Mouse (Mus musculus): ENCODE results near the gene Gm20388.
"Not testable (repeated sequence)": the region's sequence is repeated elsewhere in the genome, so short reads cannot be mapped to it uniquely, and the experiment has no call there.

The Gm20388 gene

GRCm38 (mm10) chr8:123978166-123978838 lies 4067.7 kb downstream of the Gm20388 start:
- DNase-seq (ENCODE audit: low spot score) = no peak

DNA sequence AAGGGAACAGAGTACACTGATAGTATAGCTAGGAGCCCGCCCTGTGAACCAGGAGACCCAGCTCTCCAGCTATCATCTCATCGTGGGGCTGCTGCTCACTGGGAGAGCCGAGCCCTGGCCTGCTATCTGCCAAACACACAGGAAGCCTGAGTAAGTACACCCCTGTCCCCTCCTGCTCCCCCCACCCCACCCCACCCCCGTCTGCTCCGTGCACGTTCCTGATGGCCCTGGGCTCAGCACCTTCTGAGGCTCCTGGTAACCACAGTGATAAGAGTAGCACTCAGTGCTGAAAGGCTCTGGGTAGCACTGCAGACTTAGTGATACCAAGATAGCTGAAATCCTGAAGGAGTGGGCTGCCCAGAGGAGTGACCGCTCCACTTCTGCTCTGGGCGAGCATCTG lies 4068.3 kb downstream of the Gm20388 start:
- DNase-seq (ENCODE audit: low spot score) = no peak

GRCm38 (mm10) chr8:123980239-123980638 lies 4069.6 kb downstream of the Gm20388 start:
- DNase-seq (ENCODE audit: low spot score) = no peak

DNA sequence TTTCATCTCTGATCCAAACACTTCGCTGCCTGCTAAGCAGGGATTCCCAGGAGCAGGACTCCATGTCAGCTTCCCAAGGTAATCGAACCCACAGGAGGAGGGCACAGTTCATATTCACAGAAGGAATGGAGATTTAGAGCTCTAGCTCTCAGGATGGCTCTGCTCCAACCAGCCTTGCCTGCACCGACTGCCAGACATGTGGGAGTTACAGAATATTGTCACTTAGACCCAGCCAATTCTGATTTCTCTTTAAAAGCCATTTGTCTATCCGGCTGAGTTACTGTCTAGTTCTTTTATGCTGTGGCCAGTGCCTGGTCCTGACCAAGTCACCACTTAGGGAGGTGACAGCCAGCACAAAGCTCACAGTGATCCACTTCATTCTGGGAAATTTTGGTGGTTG lies 4071.0 kb downstream of the Gm20388 start:
- no peak for DNase-seq (ENCODE audit: low spot score)

GRCm38 (mm10) chr8:123982291-123982793 lies 4071.7 kb downstream of the Gm20388 start:
- DNase-seq (ENCODE audit: low spot score) = no peak

- DNase-seq (ENCODE audit: low spot score) = peak; percentile 82
These were observed 4072.3 kb downstream of the Gm20388 start, which contains the start of gene Abcb10 for GRCm38 (mm10) chr8:123982826-123983400. Abcb10 (minus strand) TSS chr8:123983122.

DNA sequence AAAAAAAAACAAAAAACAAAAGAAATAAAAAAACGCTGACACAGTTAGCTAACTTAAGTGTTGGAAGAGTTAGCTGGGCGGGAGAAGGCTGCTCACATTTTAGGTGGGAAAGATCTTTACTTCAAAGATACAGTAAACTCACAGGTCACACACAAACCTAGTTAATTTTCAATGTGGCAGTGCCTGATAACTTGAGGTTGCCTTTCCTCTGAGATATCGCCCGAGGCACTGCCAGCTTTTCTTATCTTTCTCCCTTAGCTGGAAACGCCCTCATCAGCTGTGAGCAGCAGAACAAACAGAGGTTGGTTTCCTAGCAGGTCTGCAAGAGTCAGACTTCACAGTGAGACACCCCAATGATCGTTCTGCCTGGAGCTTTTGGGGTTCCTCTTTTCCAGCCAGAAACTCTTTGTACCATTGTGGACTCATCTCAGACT lies 4078.0 kb downstream of the Gm20388 start:
- no peak for DNase-seq (ENCODE audit: low spot score)

DNA sequence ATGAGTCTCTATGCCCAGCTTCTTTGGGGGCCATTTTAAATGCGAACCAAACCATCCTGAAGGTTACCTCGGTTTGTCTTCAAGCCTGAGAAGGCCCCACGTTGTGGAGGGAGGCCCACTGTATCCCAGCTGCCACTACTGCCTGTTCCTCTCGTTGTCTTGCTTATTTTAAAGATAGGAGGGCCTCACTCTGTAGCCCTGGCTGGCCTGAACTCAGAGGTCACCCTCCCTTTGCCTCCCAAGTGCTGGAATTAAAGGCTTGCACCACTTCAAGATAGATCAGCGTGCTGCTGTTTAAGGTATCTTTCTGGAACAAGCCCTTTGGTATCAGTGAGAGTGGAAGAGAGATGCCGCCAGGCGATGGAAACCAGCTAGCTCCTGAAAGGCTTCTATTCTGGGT lies 4078.5 kb downstream of the Gm20388 start:
- no peak for DNase-seq (ENCODE audit: low spot score)

GRCm38 (mm10) chr8:123990277-123991049 lies 4079.8 kb downstream of the Gm20388 start:
- no peak for DNase-seq (ENCODE audit: low spot score)

DNA sequence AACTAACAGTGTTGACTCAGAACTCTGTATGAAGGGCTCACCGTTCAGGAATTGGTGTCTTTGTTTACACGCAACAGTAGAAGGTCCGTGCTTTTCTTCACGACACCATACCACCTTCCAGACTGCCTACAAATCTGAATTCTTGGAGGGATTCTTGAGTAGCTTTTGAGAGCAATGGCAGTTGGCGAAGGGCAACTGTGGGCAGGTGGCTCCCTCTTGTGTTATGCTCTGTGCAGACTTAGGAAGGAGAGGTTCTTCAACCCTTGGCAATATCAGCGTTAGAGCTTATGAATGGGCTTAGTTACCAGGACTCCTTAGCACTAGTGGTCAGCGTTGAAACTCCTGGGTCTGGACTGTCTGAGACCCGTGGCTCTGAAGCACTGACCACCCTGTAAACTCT lies 4081.9 kb downstream of the Gm20388 start:
- DNase-seq (ENCODE audit: low spot score) = no peak

DNA sequence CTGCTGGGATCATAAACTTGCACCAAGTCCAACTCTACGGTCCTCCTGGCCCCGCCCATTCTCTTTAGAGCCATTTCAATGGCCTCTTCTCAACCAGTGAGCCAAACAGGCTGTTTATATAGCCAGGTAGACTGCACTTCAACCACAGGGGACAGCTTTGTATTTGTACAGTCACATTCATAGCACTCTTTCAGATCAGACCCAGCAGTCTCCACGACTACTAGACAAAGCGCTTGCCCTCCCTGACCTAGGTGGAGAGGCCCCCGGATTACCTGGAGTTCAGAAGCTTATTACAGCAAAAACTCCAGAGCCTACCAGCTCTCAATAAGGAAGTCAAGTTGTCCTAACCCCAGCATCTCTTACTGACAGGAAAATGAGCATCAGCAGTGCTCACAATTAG lies 4083.0 kb downstream of the Gm20388 start:
- DNase-seq (ENCODE audit: low spot score) = no peak

DNA sequence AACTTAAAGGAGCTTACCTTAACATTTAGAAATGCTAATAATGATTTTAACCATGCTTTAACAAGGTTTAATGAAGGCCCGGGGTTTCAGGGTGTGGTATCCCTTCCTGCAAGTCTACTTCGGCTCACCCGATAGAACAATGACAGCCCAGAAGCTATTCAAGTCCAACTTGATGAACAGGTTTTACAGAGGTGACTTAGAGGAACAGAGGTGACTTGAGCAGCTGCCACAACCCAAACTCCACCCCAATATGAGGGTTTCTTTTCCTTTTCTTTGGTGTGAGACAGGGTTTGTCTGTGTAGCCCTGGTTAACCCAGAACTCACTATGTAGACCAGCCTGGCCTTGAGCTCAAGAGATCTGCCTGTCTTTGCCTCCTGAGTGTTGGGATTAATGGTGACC lies 4083.4 kb downstream of the Gm20388 start:
- no peak for DNase-seq (ENCODE audit: low spot score)

GRCm38 (mm10) chr8:123999568-123999967 lies 4088.9 kb downstream of the Gm20388 start:
- no peak for DNase-seq (ENCODE audit: low spot score)

DNA sequence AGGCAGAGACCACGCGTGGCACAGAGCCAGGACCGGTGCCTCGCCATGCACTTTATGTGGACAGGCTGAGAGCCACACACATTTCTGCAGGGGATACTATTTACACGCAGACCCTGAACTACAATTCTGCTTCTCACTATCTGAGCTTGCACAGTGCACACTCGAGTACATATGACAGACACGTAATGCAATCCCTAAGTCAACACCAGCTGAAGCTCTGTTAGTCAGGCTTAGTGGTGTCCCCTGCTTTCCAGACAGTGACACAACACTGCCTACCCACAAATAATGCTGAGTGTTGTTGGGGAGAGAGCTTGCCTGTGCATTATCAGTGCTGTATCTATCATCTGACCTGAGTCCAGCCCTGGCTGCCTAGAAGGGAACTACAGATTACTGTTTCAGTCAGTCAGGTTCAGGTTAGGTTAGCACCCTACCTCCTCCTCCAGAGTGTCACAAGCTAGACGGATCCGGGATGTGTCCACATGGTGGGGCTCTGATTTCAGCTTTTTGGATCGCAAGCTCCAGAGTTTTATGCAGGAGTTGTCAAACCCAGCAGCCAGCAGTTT lies 4092.0 kb downstream of the Gm20388 start:
- DNase-seq (ENCODE audit: low spot score) = no peak

GRCm38 (mm10) chr8:124007829-124008228 lies 4097.2 kb downstream of the Gm20388 start:
- no peak for DNase-seq (ENCODE audit: low spot score)

GRCm38 (mm10) chr8:124011580-124011979 lies 4100.9 kb downstream of the Gm20388 start:
- no peak for DNase-seq (ENCODE audit: low spot score)

DNA sequence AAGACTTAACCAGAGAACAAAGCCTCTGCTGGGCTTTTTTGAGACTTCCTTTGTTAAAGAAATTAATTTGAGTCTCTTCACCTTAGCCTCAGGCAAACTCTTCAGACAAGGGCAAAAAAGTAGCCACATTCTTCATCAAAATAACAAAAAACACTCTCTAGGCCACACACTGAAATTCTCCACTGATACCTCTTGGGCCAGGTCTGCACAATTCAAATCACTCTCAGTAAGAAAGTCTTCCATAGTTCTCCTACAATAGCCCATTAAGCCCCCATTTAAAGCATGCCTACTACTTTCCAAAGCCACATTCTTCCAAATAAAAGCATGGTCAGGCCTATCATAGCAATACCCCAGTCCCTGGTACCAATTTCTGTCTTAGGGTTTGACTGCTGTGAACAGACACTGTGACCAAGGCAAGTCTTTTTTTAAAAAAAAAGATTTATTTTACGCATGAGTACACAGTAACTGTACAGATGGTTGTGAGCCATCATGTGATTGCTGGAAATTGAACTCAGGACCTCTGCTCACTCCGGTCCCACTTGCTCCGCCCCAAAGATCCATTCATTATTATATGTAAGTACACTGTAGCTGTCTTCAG lies 4101.4 kb downstream of the Gm20388 start:
- DNase-seq (ENCODE audit: low spot score) = no peak

GRCm38 (mm10) chr8:124014299-124014698 lies 4103.7 kb downstream of the Gm20388 start:
- DNase-seq (ENCODE audit: low spot score) = not testable (repeated sequence)

GRCm38 (mm10) chr8:124014751-124015150 lies 4104.1 kb downstream of the Gm20388 start:
- no peak for DNase-seq (ENCODE audit: low spot score)

DNA sequence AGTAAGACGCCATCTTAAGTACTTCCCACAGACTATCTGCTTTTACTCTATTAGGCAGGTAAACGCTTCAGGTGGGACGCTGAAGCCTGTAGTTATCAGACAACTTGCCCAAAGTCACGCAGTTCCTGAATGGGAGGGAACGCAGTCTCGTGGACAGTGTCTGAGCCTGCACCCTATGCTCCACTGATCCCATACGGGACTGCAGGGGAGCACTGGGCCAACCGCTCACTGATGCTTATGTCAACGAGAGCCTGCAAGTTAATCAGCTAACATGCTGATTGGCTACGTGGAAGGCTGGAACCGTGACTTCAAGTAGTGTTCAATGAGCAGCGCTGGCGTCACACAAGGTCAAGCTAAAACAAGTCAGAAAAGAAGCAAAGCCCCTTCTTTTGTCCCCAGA lies 4109.1 kb downstream of the Gm20388 start:
- DNase-seq (ENCODE audit: low spot score) = peak; percentile 11

GRCm38 (mm10) chr8:124020439-124021236 lies 4110.0 kb downstream of the Gm20388 start:
- DNase-seq (ENCODE audit: low spot score) = peak; percentile 50

Measured in urinary bladder, postnatal 25 days (tissue).